Mouse (Mus musculus) small intestine, adult 2 months (tissue): ENCODE data around the gene Sufu.

Source experiments
- CTCF ChIP-seq: fragments of 200-500 bp; IDR thresholded peaks from 2 replicates; pipeline ENCODE4 v1.5.1; 2012; ENCODE audit warnings: low read depth, mild to moderate bottlenecking, control low read depth, inconsistent platforms, low read length, moderate library complexity, mixed read lengths; ENCODE audit not compliant: insufficient replicate concordance, insufficient read length; ENCODE audit errors: extremely low read depth
- POLR2A ChIP-seq: fragments of 200-500 bp; IDR thresholded peaks from 2 replicates; pipeline ENCODE4 v1.6.1; 2012; ENCODE audit warnings: low read depth, mild to moderate bottlenecking, control low read depth, inconsistent platforms, low read length, moderate library complexity

DNA sequence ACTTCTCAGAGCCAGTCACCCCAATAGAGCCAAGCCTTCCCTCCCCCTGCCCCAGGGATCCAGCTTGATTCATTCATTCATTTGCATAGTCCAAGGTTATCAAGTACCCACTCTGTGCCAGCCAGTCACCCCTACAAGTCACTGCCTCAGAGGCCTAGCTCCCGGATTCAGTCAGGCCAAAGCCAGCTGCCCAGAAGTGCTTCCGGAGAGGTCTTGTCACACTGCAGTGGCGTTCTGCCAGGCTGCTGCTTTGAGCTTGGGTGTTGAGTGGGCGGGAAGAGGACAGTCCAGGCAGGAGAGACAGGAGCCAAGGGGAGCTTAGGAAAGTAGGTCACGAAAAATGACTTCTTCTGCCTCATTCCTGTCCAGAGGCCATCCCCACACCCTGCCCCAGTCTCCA is 87.8 kb downstream of the Sufu start:
- TF ChIP-seq POLR2A: no peak
- TF ChIP-seq CTCF: no peak
